Mouse (Mus musculus) thymus, adult 2 months (tissue): ENCODE data around the gene Apoh.

Source experiments
- CTCF ChIP-seq: fragments of 200-500 bp; IDR thresholded peaks from 2 replicates; pipeline ENCODE4 v1.5.1; 2012; ENCODE audit warnings: mild to moderate bottlenecking, control low read depth, low read length, moderate library complexity, borderline replicate concordance; ENCODE audit not compliant: control insufficient read depth, poor library complexity, insufficient read depth; ENCODE audit errors: extremely low read depth
- POLR2A ChIP-seq: fragments of 200-500 bp; IDR thresholded peaks from 2 replicates; pipeline ENCODE4 v1.6.1; 2012; ENCODE audit warnings: mild to moderate bottlenecking, low read length, control low read depth, moderate library complexity; ENCODE audit not compliant: control insufficient read depth, poor library complexity, insufficient read depth; ENCODE audit errors: extremely low read depth

DNA sequence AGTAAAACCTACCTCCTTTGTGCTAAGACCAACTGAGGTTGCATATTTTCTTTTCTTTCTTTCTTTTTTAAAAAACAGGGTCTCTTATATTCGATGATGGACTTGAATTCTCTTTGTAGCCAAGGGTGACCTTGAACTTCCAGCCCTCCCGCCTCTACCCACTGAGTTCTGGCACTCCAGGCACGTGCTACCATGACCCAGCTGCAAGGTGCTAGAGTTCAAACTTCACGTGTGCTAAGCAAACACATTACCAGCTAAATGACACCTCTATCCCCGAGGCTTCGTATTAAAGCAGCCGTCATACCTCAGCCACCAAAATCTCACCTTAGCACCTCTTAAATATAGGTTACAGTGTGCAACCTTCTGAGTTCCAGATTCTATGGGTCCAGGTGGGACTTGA, 22.4 kb downstream of the Apoh start:
- no peak for TF ChIP-seq POLR2A
- TF ChIP-seq CTCF, result no peak
